Mouse (Mus musculus): ENCODE measurements at regions not wholly inside any gene's neighbourhood (a gene's known extent, or its start where the extent isn't known, plus 50 kb on each side); places are given as distances from the start of the nearest gene placed in this dataset.

GRCm38 (mm10) chr10:38147421-38147820 lies 674.2 kb downstream of the Rfpl4b start:
- no peaks in the 10 kb centered on the region for H3K27me3 ChIP-seq
- H3K4me1 ChIP-seq (replicated peaks): no peaks in the 10 kb centered on the region
- H3K9me3 ChIP-seq (replicated peaks): no peaks in the 10 kb centered on the region
- H3K36me3 ChIP-seq: no peaks in the 10 kb centered on the region
- H3K9ac ChIP-seq: no peak overlapping the region
- H3K27ac ChIP-seq: no peak overlapping the region
- H3K4me3 ChIP-seq (replicated peaks): no peak overlapping the region
- DNase-seq (no peak), ATAC-seq (ENCODE audit: low read depth) (no peak)
- 40% methylated on average over 2 of the region's 2 CpGs for whole genome bisulfite sequencing (ENCODE audit: insufficient replicate concordance)
- no peak overlapping the region for H3K4me2 ChIP-seq

- no peak for DNase-seq
- Histone ChIP-seq H3K4me1 (replicated peaks) (no peaks in the 10 kb centered on the region), H3K27me3 (no peaks in the 10 kb centered on the region), H3K4me3 (replicated peaks) (no peak overlapping the region), H3K36me3 (no peaks in the 10 kb centered on the region), H3K9me3 (replicated peaks) (no peaks in the 10 kb centered on the region), H3K9ac (no peak overlapping the region), H3K4me2 (no peak overlapping the region), H3K27ac (no peak overlapping the region)
- ATAC-seq (ENCODE audit: low read depth): no peak
Measured at GRCm38 (mm10) chr10:38139196-38139595, 682.4 kb downstream of the Rfpl4b start.

- DNase-seq (no peak), ATAC-seq (ENCODE audit: low read depth) (no peak)
- Histone ChIP-seq H3K9me3 (replicated peaks) (no peaks in the 10 kb centered on the region), H3K9ac (no peak overlapping the region), H3K4me1 (replicated peaks) (no peaks in the 10 kb centered on the region), H3K27me3 (no peaks in the 10 kb centered on the region), H3K36me3 (no peaks in the 10 kb centered on the region), H3K4me3 (replicated peaks) (no peak overlapping the region), H3K4me2 (no peak overlapping the region), H3K27ac (no peak overlapping the region)
- 57% methylated on average over 3 of the region's 3 CpGs for WGBS (ENCODE audit: insufficient replicate concordance)
Measured at GRCm38 (mm10) chr10:38121911-38122573, 699.5 kb downstream of the Rfpl4b start.

- no peak overlapping the region for H3K9ac ChIP-seq
- DNase-seq: no peak
Measured at GRCm38 (mm10) chr10:38118601-38119000, 703.0 kb downstream of the Rfpl4b start.

GRCm38 (mm10) chr10:38116516-38116915 lies 705.1 kb downstream of the Rfpl4b start:
- no peak overlapping the region for H3K4me3 ChIP-seq (replicated peaks)
- H3K9me3 ChIP-seq (replicated peaks): no peaks in the 10 kb centered on the region
- H3K9ac ChIP-seq: no peak overlapping the region
- DNase-seq: no peak
- H3K4me1 ChIP-seq (replicated peaks): no peaks in the 10 kb centered on the region
- no peak for ATAC-seq (ENCODE audit: low read depth)
- H3K27ac ChIP-seq: no peak overlapping the region
- H3K36me3 ChIP-seq: no peaks in the 10 kb centered on the region
- H3K4me2 ChIP-seq: no peak overlapping the region
- 39% methylated on average over 1 of the region's 1 CpGs for WGBS (ENCODE audit: insufficient replicate concordance)
- no peaks in the 10 kb centered on the region for H3K27me3 ChIP-seq

More at GRCm38 (mm10) chr10:38118601-38119000, 703.0 kb downstream of the Rfpl4b start:
- Histone ChIP-seq H3K4me1 (replicated peaks) (no peaks in the 10 kb centered on the region), H3K4me2 (no peak overlapping the region), H3K4me3 (replicated peaks) (no peak overlapping the region), H3K9me3 (replicated peaks) (no peaks in the 10 kb centered on the region), H3K36me3 (no peaks in the 10 kb centered on the region), H3K27ac (no peak overlapping the region), H3K27me3 (no peaks in the 10 kb centered on the region)
- no peak for ATAC-seq (ENCODE audit: low read depth)
- WGBS (ENCODE audit: insufficient replicate concordance): 66% methylated on average over 1 of the region's 1 CpGs

GRCm38 (mm10) chr10:38114194-38114593 lies 707.4 kb downstream of the Rfpl4b start:
- ATAC-seq (ENCODE audit: low read depth) (no peak), DNase-seq (no peak)
- H3K4me2 ChIP-seq: no peak overlapping the region
- no peaks in the 10 kb centered on the region for H3K36me3 ChIP-seq
- no peak overlapping the region for H3K27ac ChIP-seq
- H3K27me3 ChIP-seq: no peaks in the 10 kb centered on the region
- 53% methylated on average over 2 of the region's 2 CpGs for WGBS (ENCODE audit: insufficient replicate concordance)
- no peak overlapping the region for H3K4me3 ChIP-seq (replicated peaks)
- no peaks in the 10 kb centered on the region for H3K4me1 ChIP-seq (replicated peaks)
- H3K9me3 ChIP-seq (replicated peaks): no peaks in the 10 kb centered on the region
- H3K9ac ChIP-seq: no peak overlapping the region

GRCm38 (mm10) chr10:38108591-38108990 lies 713.0 kb downstream of the Rfpl4b start:
- no peak for DNase-seq
- no peak overlapping the region for H3K27ac ChIP-seq
- no peak for ATAC-seq (ENCODE audit: low read depth)
- 78% methylated on average over 6 of the region's 6 CpGs for WGBS (ENCODE audit: insufficient replicate concordance)
- H3K4me1 ChIP-seq (replicated peaks): no peaks in the 10 kb centered on the region
- H3K27me3 ChIP-seq: no peaks in the 10 kb centered on the region
- no peaks in the 10 kb centered on the region for H3K36me3 ChIP-seq
- H3K9me3 ChIP-seq (replicated peaks): no peaks in the 10 kb centered on the region
- H3K4me3 ChIP-seq (replicated peaks): no peak overlapping the region
- no peak overlapping the region for H3K9ac ChIP-seq
- no peak overlapping the region for H3K4me2 ChIP-seq

GRCm38 (mm10) chr10:38103570-38103969 lies 718.0 kb downstream of the Rfpl4b start:
- Histone ChIP-seq H3K27me3 (no peaks in the 10 kb centered on the region), H3K4me1 (replicated peaks) (no peaks in the 10 kb centered on the region), H3K4me3 (replicated peaks) (no peak overlapping the region), H3K27ac (no peak overlapping the region), H3K9me3 (replicated peaks) (no peaks in the 10 kb centered on the region), H3K4me2 (no peak overlapping the region), H3K36me3 (no peaks in the 10 kb centered on the region), H3K9ac (no peak overlapping the region)
- DNase-seq: no peak
- ATAC-seq (ENCODE audit: low read depth): no peak
- 48% methylated on average over 1 of the region's 1 CpGs for WGBS (ENCODE audit: insufficient replicate concordance)

- DNase-seq: no peak
- no peaks in the 10 kb centered on the region for H3K9me3 ChIP-seq (replicated peaks)
- WGBS (ENCODE audit: insufficient replicate concordance): 76% methylated on average over 2 of the region's 2 CpGs
- no peak overlapping the region for H3K4me2 ChIP-seq
- no peak overlapping the region for H3K27ac ChIP-seq
- no peak overlapping the region for H3K9ac ChIP-seq
- H3K4me1 ChIP-seq (replicated peaks): no peaks in the 10 kb centered on the region
- H3K27me3 ChIP-seq: no peaks in the 10 kb centered on the region
- no peak overlapping the region for H3K4me3 ChIP-seq (replicated peaks)
- no peak for ATAC-seq (ENCODE audit: low read depth)
- H3K36me3 ChIP-seq: no peaks in the 10 kb centered on the region
Measured at GRCm38 (mm10) chr10:38078521-38078920, 743.1 kb downstream of the Rfpl4b start.

- Histone ChIP-seq H3K4me3 (replicated peaks) (no peak overlapping the region), H3K4me2 (no peak overlapping the region), H3K9ac (no peak overlapping the region), H3K27ac (no peak overlapping the region), H3K9me3 (replicated peaks) (no peaks in the 10 kb centered on the region), H3K36me3 (no peaks in the 10 kb centered on the region), H3K4me1 (replicated peaks) (no peaks in the 10 kb centered on the region), H3K27me3 (no peaks in the 10 kb centered on the region)
- WGBS (ENCODE audit: insufficient replicate concordance): 64% methylated on average over 1 of the region's 1 CpGs
- DNase-seq (no peak), ATAC-seq (ENCODE audit: low read depth) (no peak)
Measured at GRCm38 (mm10) chr10:38072394-38072793, 749.2 kb downstream of the Rfpl4b start.

GRCm38 (mm10) chr10:38059050-38059449 lies 762.5 kb downstream of the Rfpl4b start:
- Histone ChIP-seq H3K27ac (no peak overlapping the region), H3K4me2 (no peak overlapping the region), H3K36me3 (no peaks in the 10 kb centered on the region), H3K9me3 (replicated peaks) (0 out of 2 replicates have a peak, but pooled peaks cover 5% of the 10 kb centered on the region), H3K27me3 (no peaks in the 10 kb centered on the region), H3K9ac (no peak overlapping the region), H3K4me3 (replicated peaks) (no peak overlapping the region), H3K4me1 (replicated peaks) (no peaks in the 10 kb centered on the region)
- 69% methylated on average over 8 of the region's 8 CpGs for WGBS (ENCODE audit: insufficient replicate concordance)
- DNase-seq (no peak), ATAC-seq (ENCODE audit: low read depth) (no peak)

GRCm38 (mm10) chr10:38010452-38010851 lies 811.1 kb downstream of the Rfpl4b start:
- Histone ChIP-seq H3K27ac (no peak overlapping the region), H3K36me3 (no peaks in the 10 kb centered on the region), H3K9me3 (replicated peaks) (no peaks in the 10 kb centered on the region), H3K4me2 (no peak overlapping the region), H3K4me3 (replicated peaks) (no peak overlapping the region), H3K27me3 (no peaks in the 10 kb centered on the region), H3K9ac (no peak overlapping the region), H3K4me1 (replicated peaks) (no peaks in the 10 kb centered on the region)
- ATAC-seq (ENCODE audit: low read depth) (no peak), DNase-seq (no peak)
- 61% methylated on average over 2 of the region's 2 CpGs for WGBS (ENCODE audit: insufficient replicate concordance)

Measured in liver, embryonic 13.5 days (tissue).